Mouse (Mus musculus) MEL (cell line): ENCODE measurements at regions not wholly inside any gene's neighbourhood (a gene's known extent, or its start where the extent isn't known, plus 50 kb on each side); places are given as distances from the start of the nearest gene placed in this dataset.

ENCODE experiments used
- DNase-seq: peaks from one replicate; pipeline ENCODE4 v3.0.0; 2011; ENCODE audit warnings: low read depth, low spot score
- H3K27ac ChIP-seq: 2 replicates; pipeline ENCODE4 v1.5.1; 2012; ENCODE audit warnings: low read depth, mild to moderate bottlenecking, control low read depth, low read length, moderate library complexity; ENCODE audit not compliant: control insufficient read depth
- H3K27me3 ChIP-seq, 2 experiments: fragments of 150-350 bp in 1 of 2; sonication (generic) in 1 of 2; 2 replicates each; pipeline ENCODE4 v1.6.1; 2012; ENCODE audit warnings: low read length in 2 of 2, mild to moderate bottlenecking in 2 of 2, improper control_type of control experiment in 1 of 2, moderate library complexity in 1 of 2; ENCODE audit not compliant: insufficient read depth in 2 of 2, control insufficient read depth in 1 of 2
- H3K36me3 ChIP-seq, 2 experiments: 2 replicates each; pipeline ENCODE4 v1.6.1; 2012 to 2014; ENCODE audit warnings: low read length in 2 of 2, improper control_type of control experiment in 1 of 2, inconsistent platforms in 1 of 2, mild to moderate bottlenecking in 1 of 2; ENCODE audit not compliant: insufficient read depth in 2 of 2, control insufficient read depth in 1 of 2
- H3K4me1 ChIP-seq, 2 experiments: fragments of 150-350 bp in 1 of 2; sonication (generic) in 1 of 2; 2 replicates each; pipeline ENCODE4 v1.6.1; 2012; ENCODE audit warnings: low read length in 2 of 2, improper control_type of control experiment in 1 of 2, mild to moderate bottlenecking in 1 of 2; ENCODE audit not compliant: insufficient read depth in 2 of 2, control insufficient read depth in 1 of 2
- H3K4me3 ChIP-seq, 2 experiments: fragments of 150-350 bp in 1 of 2; sonication (generic) in 1 of 2; 2 replicates each; pipeline ENCODE4 v1.5.1; 2012; ENCODE audit warnings: low read depth in 2 of 2, low read length in 2 of 2, mild to moderate bottlenecking in 2 of 2, moderate library complexity in 2 of 2, control low read depth in 1 of 2, improper control_type of control experiment in 1 of 2; ENCODE audit not compliant: control insufficient read depth in 1 of 2, insufficient read depth in 1 of 2
- H3K79me2 ChIP-seq: 2 replicates; pipeline ENCODE4 v1.6.1; 2012; ENCODE audit warnings: mild to moderate bottlenecking, low read length, moderate library complexity; ENCODE audit not compliant: control insufficient read depth, poor library complexity, insufficient read depth
- H3K9ac ChIP-seq: 2 replicates; pipeline ENCODE4 v1.6.1; 2012; ENCODE audit warnings: low read depth, mild to moderate bottlenecking, control low read depth, low read length, moderate library complexity; ENCODE audit not compliant: control insufficient read depth, poor library complexity, severe bottlenecking
- H3K9me3 ChIP-seq: fragments of 150-350 bp; sonication (generic); replicated peaks from 2 replicates; pipeline ENCODE4 v1.6.1; 2012; ENCODE audit warnings: mild to moderate bottlenecking, low read length, improper control_type of control experiment, moderate library complexity; ENCODE audit not compliant: insufficient read depth
- BHLHE40 ChIP-seq: IDR thresholded peaks from 2 replicates; pipeline ENCODE4 v1.6.1; 2012; ENCODE audit warnings: low read depth, mild to moderate bottlenecking, inconsistent platforms, low read length, improper control_type of control experiment, borderline replicate concordance
- CHD2 ChIP-seq: IDR thresholded peaks from 2 replicates; pipeline ENCODE4 v1.6.1; 2011; ENCODE audit warnings: low read length, improper control_type of control experiment
- CTCF ChIP-seq, 3 experiments: IDR thresholded peaks in 2 of 3; conservative IDR thresholded peaks in 1 of 3; 2 replicates each; pipeline ENCODE4 v1.5.1; 2011 to 2012; ENCODE audit warnings: low read length in 3 of 3, low read depth in 2 of 3, mild to moderate bottlenecking in 2 of 3, improper control_type of control experiment in 1 of 3, inconsistent platforms in 1 of 3, mixed read lengths in 1 of 3, moderate library complexity in 1 of 3; ENCODE audit not compliant: control insufficient read depth in 1 of 3, insufficient read depth in 1 of 3, poor library complexity in 1 of 3, severe bottlenecking in 1 of 3
- ELF1 ChIP-seq: IDR thresholded peaks from 2 replicates; pipeline ENCODE4 v1.6.1; 2014; ENCODE audit warnings: low read depth, mild to moderate bottlenecking, inconsistent platforms, low read length, improper control_type of control experiment, moderate library complexity
- EP300 ChIP-seq, 2 experiments: IDR thresholded peaks; 2 replicates each; pipeline ENCODE4 v1.6.1; 2011; ENCODE audit warnings: improper control_type of control experiment in 2 of 2, low read length in 2 of 2, low read depth in 1 of 2, mild to moderate bottlenecking in 1 of 2
- GABPA ChIP-seq: IDR thresholded peaks from 2 replicates; pipeline ENCODE4 v1.6.1; 2012; ENCODE audit warnings: low read depth, mild to moderate bottlenecking, inconsistent platforms, low read length, improper control_type of control experiment, moderate library complexity
- GATA1 ChIP-seq: IDR thresholded peaks from 2 replicates; pipeline ENCODE4 v1.6.1; 2011; ENCODE audit warnings: low read depth, low read length, improper control_type of control experiment
- JUND ChIP-seq: IDR thresholded peaks from 2 replicates; pipeline ENCODE4 v1.6.1; 2011; ENCODE audit warnings: low read depth, mild to moderate bottlenecking, improper control_type of control experiment, low read length
- KAT2A ChIP-seq: conservative IDR thresholded peaks from 2 replicates; pipeline ENCODE4 v1.6.1; 2012; ENCODE audit warnings: low read depth, low read length, improper control_type of control experiment, inconsistent platforms
- MAX ChIP-seq: IDR thresholded peaks from 2 replicates; pipeline ENCODE4 v1.6.1; 2011; ENCODE audit warnings: low read length, improper control_type of control experiment
- MEF2A ChIP-seq: IDR thresholded peaks from 2 replicates; pipeline ENCODE4 v1.6.1; 2014; ENCODE audit warnings: low read depth, mild to moderate bottlenecking, inconsistent platforms, low read length, improper control_type of control experiment; ENCODE audit not compliant: poor library complexity, insufficient replicate concordance, severe bottlenecking; ENCODE audit errors: extremely low read depth
- MXI1 ChIP-seq: IDR thresholded peaks from 2 replicates; pipeline ENCODE4 v1.6.1; 2011; ENCODE audit warnings: mild to moderate bottlenecking, low read depth, low read length, improper control_type of control experiment
- MYB ChIP-seq: IDR thresholded peaks from 2 replicates; pipeline ENCODE4 v1.6.1; 2011; ENCODE audit warnings: mild to moderate bottlenecking, low read depth, low read length, improper control_type of control experiment
- POLR2A ChIP-seq, 2 experiments: IDR thresholded peaks; 2 replicates each; pipeline ENCODE4 v1.6.1; 2011 to 2012; ENCODE audit warnings: low read length in 2 of 2, mild to moderate bottlenecking in 2 of 2, control low read depth in 1 of 2, improper control_type of control experiment in 1 of 2, low read depth in 1 of 2, moderate library complexity in 1 of 2; ENCODE audit not compliant: control insufficient read depth in 1 of 2, insufficient read depth in 1 of 2, poor library complexity in 1 of 2
- RCOR1 ChIP-seq: IDR thresholded peaks from 2 replicates; pipeline ENCODE4 v1.6.1; 2012; ENCODE audit warnings: low read depth, mild to moderate bottlenecking, inconsistent platforms, low read length, improper control_type of control experiment
- SIN3A ChIP-seq: IDR thresholded peaks from 2 replicates; pipeline ENCODE4 v1.6.1; 2012; ENCODE audit warnings: low read length, improper control_type of control experiment, inconsistent platforms
- SMC3 ChIP-seq: IDR thresholded peaks from 2 replicates; pipeline ENCODE4 v1.6.1; 2011; ENCODE audit warnings: low read depth, low read length, improper control_type of control experiment
- TCF12 ChIP-seq: IDR thresholded peaks from 2 replicates; pipeline ENCODE4 v1.6.1; 2014; ENCODE audit warnings: low read depth, mild to moderate bottlenecking, inconsistent platforms, low read length, improper control_type of control experiment, moderate library complexity
- USF1 ChIP-seq: IDR thresholded peaks from 2 replicates; pipeline ENCODE4 v1.6.1; 2014; ENCODE audit warnings: low read depth, mild to moderate bottlenecking, inconsistent platforms, low read length, improper control_type of control experiment, moderate library complexity
- USF2 ChIP-seq, 2 experiments: IDR thresholded peaks; 2 replicates each; pipeline ENCODE4 v1.6.1; 2011 to 2012; ENCODE audit warnings: improper control_type of control experiment in 2 of 2, low read length in 2 of 2, borderline replicate concordance in 1 of 2, inconsistent platforms in 1 of 2, low read depth in 1 of 2, mild to moderate bottlenecking in 1 of 2; ENCODE audit not compliant: insufficient read depth in 1 of 2
- ZMIZ1 ChIP-seq: IDR thresholded peaks from 2 replicates; pipeline ENCODE4 v1.6.1; 2012; ENCODE audit warnings: low read depth, mild to moderate bottlenecking, inconsistent platforms, low read length, improper control_type of control experiment, moderate library complexity
- ZNF384 ChIP-seq: IDR thresholded peaks from 2 replicates; pipeline ENCODE4 v1.6.1; 2012; ENCODE audit warnings: low read depth, mild to moderate bottlenecking, inconsistent platforms, low read length, improper control_type of control experiment

- Histone ChIP-seq H3K4me1 (no peaks in the 10 kb centered on the region; a peak in 2 of 4 replicates), H3K4me3 (no peak overlapping the region), H3K79me2 (no peaks in the 10 kb centered on the region), H3K9ac (no peak overlapping the region), H3K27ac (no peak overlapping the region), H3K27me3 (no peaks in the 10 kb centered on the region), H3K9me3 (no peaks in the 10 kb centered on the region), H3K36me3 (no peaks in the 10 kb centered on the region; a peak in 1 of 4 replicates)
- peak; percentile 30 for DNase-seq
- peak; percentile 14; the same call in 1 of the 2 replicates for TF ChIP-seq TCF12
- TF ChIP-seq JUND, result no peak
- peak; percentile 61; the same call in 1 of the 2 replicates for TF ChIP-seq GATA1
- peak; percentile 85 for TF ChIP-seq ZNF384
- TF ChIP-seq EP300 (IDR thresholded peaks at IDR 0.05; ENCODE audit: low read depth in 1 of 2, low read length in 2 of 2), result peak in 1 of 2 experiments; percentile 59; a peak in 2 of 4 replicates
Observed at GRCm38 (mm10) chr15:17831987-17832386, 986.8 kb upstream of the Cdh10 start.

DNA sequence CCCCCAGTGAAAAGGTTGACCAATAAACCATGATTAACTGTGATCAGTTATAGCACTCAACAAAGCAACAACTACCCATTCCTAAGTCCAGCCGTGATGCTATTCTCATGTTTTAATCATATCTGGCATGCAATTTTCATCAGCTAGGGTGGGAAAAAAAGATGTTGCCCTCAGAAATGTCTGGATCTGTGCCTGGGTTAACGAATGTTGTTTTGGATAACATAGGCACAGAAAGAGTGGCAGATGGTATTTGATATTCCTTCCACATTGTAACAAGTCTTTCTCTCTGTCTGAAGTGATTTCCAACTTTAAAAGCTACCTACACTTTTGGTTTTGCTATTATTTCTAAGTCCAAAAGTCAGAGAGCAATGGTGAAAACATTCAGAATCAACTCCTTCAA lies 938.6 kb upstream of the Cdh10 start:
- Histone ChIP-seq H3K4me3 (no peak overlapping the region), H3K27me3 (no peaks in the 10 kb centered on the region), H3K27ac (no peak overlapping the region), H3K9me3 (no peaks in the 10 kb centered on the region), H3K79me2 (no peaks in the 10 kb centered on the region), H3K4me1 (no peaks in the 10 kb centered on the region), H3K36me3 (no peaks in the 10 kb centered on the region), H3K9ac (no peak overlapping the region)
- TF ChIP-seq POLR2A (IDR thresholded peaks at IDR 0.05; ENCODE audit: control insufficient read depth in 1 of 2, insufficient read depth in 1 of 2, low read depth in 1 of 2, low read length in 2 of 2, poor library complexity in 1 of 2) (no peak), MXI1 (no peak), SIN3A (no peak), MAX (no peak), MEF2A (no peak), CTCF (IDR thresholded peaks at IDR 0.05 in 2 of 3, conservative IDR thresholded peaks at IDR 0.05 in 1 of 3; ENCODE audit: control insufficient read depth in 1 of 3, insufficient read depth in 1 of 3, low read depth in 2 of 3, low read length in 3 of 3, poor library complexity in 1 of 3, severe bottlenecking in 1 of 3) (no peak), EP300 (IDR thresholded peaks at IDR 0.05; ENCODE audit: low read depth in 1 of 2, low read length in 2 of 2) (no peak), GABPA (no peak), USF2 (IDR thresholded peaks at IDR 0.05; ENCODE audit: borderline replicate concordance in 1 of 2, insufficient read depth in 1 of 2, low read depth in 1 of 2, low read length in 2 of 2) (no peak), SMC3 (no peak), BHLHE40 (no peak), MYB (no peak), USF1 (no peak), CHD2 (no peak), RCOR1 (no peak), ZMIZ1 (no peak), KAT2A (no peak), ELF1 (no peak)
- DNase-seq, result no peak
